8 mouse cellular contexts compared by ENCODE assay signal in the genomic region with DNA sequence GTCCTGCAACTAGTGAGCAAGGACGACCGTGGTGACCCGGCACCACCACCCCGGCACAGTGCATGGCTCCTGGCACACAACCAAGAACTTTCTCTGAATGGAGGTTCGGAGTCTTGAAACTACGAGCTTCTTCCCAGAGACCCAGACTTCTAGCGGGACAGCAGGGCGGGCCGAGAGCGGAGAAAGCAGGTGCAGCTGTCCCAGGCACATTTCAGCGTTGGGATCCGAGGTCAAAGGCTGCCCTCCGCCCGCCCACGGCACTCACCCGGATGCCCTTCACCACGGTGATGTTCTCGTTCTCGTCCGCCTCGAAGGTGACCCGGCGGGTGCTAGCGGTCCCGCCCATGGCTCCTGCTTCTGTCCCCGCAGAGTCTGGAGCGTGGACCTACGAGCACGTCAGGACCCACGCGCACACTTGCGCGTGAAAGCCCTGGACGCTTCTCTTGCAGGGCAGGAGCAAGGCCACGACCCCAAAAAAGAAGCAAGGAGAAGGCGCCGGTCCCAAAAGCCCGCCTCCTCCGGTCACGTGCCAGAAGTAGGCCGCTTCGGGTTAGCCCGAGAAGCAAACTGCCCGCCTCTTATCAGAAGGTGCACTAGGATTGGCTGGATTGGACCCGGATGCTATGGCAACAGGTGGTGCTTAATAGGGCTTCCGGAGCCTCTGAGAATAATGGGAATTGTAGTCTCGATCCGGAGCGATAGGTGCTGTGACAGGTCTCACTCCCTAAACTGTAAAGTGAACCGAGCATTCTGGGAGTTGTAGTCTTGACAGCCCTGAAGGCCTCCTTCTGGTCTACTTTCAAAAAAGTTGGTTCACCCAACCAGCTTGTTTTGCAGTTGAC. TPM values are rescaled to one million over a fixed set of nuclear protein-coding genes. Genes with fewer than 3 reads are reported as not detected.
A peak's percentile ranks its signal among the peaks of the same experiment; 100 is the strongest.
DNase-seq lines count a peak whose midpoint lies in the region; ATAC-seq lines count a peak whose summit lies in the region.

A gene (minus strand): TSS at position 526 of the 842 bp plus-strand sequence.

- peak; percentile 100 for DNase-seq in adipocyte (ENCODE audit: low spot score)
- peak; percentile 98 for DNase-seq in embryo, embryonic 10 days (ENCODE audit: low spot score)
- peak; percentile 91 for DNase-seq in gastrocnemius, postnatal 10 days
- DNase-seq in induced T-regulatory cell, adult 2 months (ENCODE audit: low read depth), result peak; percentile 98
- peak; percentile 97 to 99 for DNase-seq in left cerebral cortex, adult 9 months (ENCODE audit: low spot score in 2 of 2)
- peak; percentile 92 for DNase-seq in right cerebral cortex, postnatal 14 days
- DNase-seq in urinary bladder, postnatal 36 days (ENCODE audit: low spot score in 2 of 2), result peak; percentile 94 to 97

- peak; percentile 95 for ATAC-seq in megakaryocyte progenitor cell, adult 5-6 weeks (replicated peaks; ENCODE audit: poor library complexity)

RNA-seq across cellular contexts. Expression of the gene that starts here (rescaled TPM):
- total RNA-seq in gastrocnemius, postnatal 10 days (2021), result 100 to 1,000 TPM; 287 to 317 TPM
- 120 and 126 TPM in 2 replicates for total RNA-seq in megakaryocyte progenitor cell, adult 5-6 weeks (2015)
- 192 and 215 TPM in 2 replicates for total RNA-seq in megakaryocyte progenitor cell, adult 5-6 weeks (2017)

Comparison
In these comparisons a context has a peak if more than half of its experiments do, and no peak if none do; other contexts are left out.
1. Peak in every context shown above with its lines: DNase-seq and ATAC-seq.